Comparison of ENCODE assay signal across 8 mouse cellular contexts in genomic region chr12:8920996-8921393, GRCm38 (mm10). TPM values are rescaled to one million over a fixed set of nuclear protein-coding genes. Genes with fewer than 3 reads are reported as not detected.
DNase-seq lines count a peak whose midpoint lies in the region; ATAC-seq and TF ChIP-seq lines count a peak whose summit lies in the region.

No protein-coding gene starts in this region.

- no peaks in the 10 kb centered on the region for H3K9me3 ChIP-seq in hindbrain, embryonic 14.5 days (ENCODE audit: control insufficient read depth, low read length)
- H3K9me3 ChIP-seq in midbrain, embryonic 15.5 days = no peaks in the 10 kb centered on the region

- peak overlapping the region; percentile 94 for H3K27ac ChIP-seq in kidney, adult 2 months (ENCODE audit: insufficient read depth, low read depth, low read length)
- peak overlapping the region; percentile 90 for H3K27ac ChIP-seq in hindbrain, embryonic 14.5 days
- peak overlapping the region; percentile 90 for H3K27ac ChIP-seq in midbrain, embryonic 15.5 days

- H3K9ac ChIP-seq in hindbrain, embryonic 14.5 days = peak overlapping the region; percentile 75
- peak overlapping the region; percentile 59 for H3K9ac ChIP-seq in midbrain, embryonic 15.5 days

- WGBS in kidney, adult 2 months = 28% methylated on average over 1 of the region's 1 CpGs
- WGBS in hindbrain, embryonic 14.5 days = 36% methylated on average over 1 of the region's 1 CpGs
- 26% methylated on average over 1 of the region's 1 CpGs for WGBS in midbrain, embryonic 15.5 days

- no peak for DNase-seq in kidney, adult 2 months
- DNase-seq in kidney, postnatal 4 days = no peak
- peak; percentile 80 for DNase-seq in NIH3T3 (ENCODE audit: low read depth)
- no peak for DNase-seq in hindbrain, embryonic 14.5 days (ENCODE audit: low spot score)
- no peak for DNase-seq in ovary, postnatal 10 days (ENCODE audit: low spot score)
- no peak for DNase-seq in layer of hippocampus, postnatal 14 days (ENCODE audit: low spot score in 2 of 2)

- no peak for ATAC-seq in hindbrain, embryonic 14.5 days (ENCODE audit: low FRiP score)
- no peak for ATAC-seq in midbrain, embryonic 15.5 days (replicated peaks)
- no peak for ATAC-seq in monocyte, adult 5-6 weeks (replicated peaks; ENCODE audit: insufficient number of reproducible peaks, low FRiP score, low TSS enrichment, poor library complexity, severe bottlenecking)

- no peak overlapping the region; the same call in 1 of the 2 replicates for H3K4me3 ChIP-seq in kidney, adult 2 months (ENCODE audit: insufficient read depth, low read depth, low read length)
- H3K4me3 ChIP-seq in hindbrain, embryonic 14.5 days (replicated peaks; ENCODE audit: low read length) = peak overlapping the region; percentile 57
- H3K4me3 ChIP-seq in midbrain, embryonic 15.5 days = peak overlapping the region; percentile 63

- no peak for TF ChIP-seq POLR2A in kidney, adult 2 months (IDR thresholded peaks at IDR 0.05; ENCODE audit: low read depth, low read length)

- peak overlapping the region; percentile 63 for H3K4me2 ChIP-seq in hindbrain, embryonic 14.5 days (replicated peaks)
- H3K4me2 ChIP-seq in midbrain, embryonic 15.5 days = peak overlapping the region; percentile 69

- no peaks in the 10 kb centered on the region for H3K27me3 ChIP-seq in kidney, adult 2 months (replicated peaks; ENCODE audit: control insufficient read depth, insufficient read depth, low read length)
- H3K27me3 ChIP-seq in hindbrain, embryonic 14.5 days (ENCODE audit: control insufficient read depth, insufficient read depth, low read length) = no peaks in the 10 kb centered on the region
- no peaks in the 10 kb centered on the region for H3K27me3 ChIP-seq in midbrain, embryonic 15.5 days (replicated peaks)

- no peak for TF ChIP-seq CTCF in kidney, adult 2 months (conservative IDR thresholded peaks at IDR 0.05; ENCODE audit: insufficient read depth, insufficient read length, low read depth, low read length)

- H3K36me3 ChIP-seq in kidney, adult 2 months (ENCODE audit: control insufficient read depth, insufficient read depth, low read length) = peaks cover 2% of the 10 kb centered on the region
- peaks cover 6% of the 10 kb centered on the region; the same call in 1 of the 2 replicates for H3K36me3 ChIP-seq in hindbrain, embryonic 14.5 days (replicated peaks; ENCODE audit: control insufficient read depth, insufficient read depth)
- H3K36me3 ChIP-seq in midbrain, embryonic 15.5 days (replicated peaks) = no peaks in the 10 kb centered on the region

- H3K4me1 ChIP-seq in kidney, adult 2 months (ENCODE audit: control insufficient read depth, insufficient read depth, low read length) = peaks cover 12% of the 10 kb centered on the region; the same call in 1 of the 2 replicates
- peaks cover 36% of the 10 kb centered on the region for H3K4me1 ChIP-seq in hindbrain, embryonic 14.5 days (replicated peaks; ENCODE audit: control insufficient read depth, insufficient read depth, low read length)
- H3K4me1 ChIP-seq in midbrain, embryonic 15.5 days = peaks cover 28% of the 10 kb centered on the region

RNA-seq across cellular contexts. Expression of gene Laptm4a, which starts 0.5 kb away (rescaled TPM):
- polyA plus RNA-seq in kidney, adult 2 months (2012; rRNA removed) = 256 and 291 TPM in 2 replicates
- 173 and 189 TPM in 2 replicates for polyA plus RNA-seq in hindbrain, embryonic 14.5 days (2014; fragmentation: Nextera tagmentation; extraction: Ambion mirVana)
- polyA plus RNA-seq in midbrain, embryonic 15.5 days (2015; fragmentation: Nextera tagmentation; extraction: Ambion mirVana) = 171 and 181 TPM in 2 replicates
- total RNA-seq in monocyte, adult 5-6 weeks (2017) = 314 to 883 TPM (median 672 TPM) in 3 replicates
- total RNA-seq in layer of hippocampus, postnatal 14 days (2021) = 100 to 1,000 TPM; 227 to 239 TPM

RNA-seq across cellular contexts. Expression of gene Matn3, which starts 26.7 kb away (rescaled TPM):
- not detected in 2 replicates for polyA plus RNA-seq in kidney, adult 2 months (2012; rRNA removed)
- polyA plus RNA-seq in hindbrain, embryonic 14.5 days (2014; fragmentation: Nextera tagmentation; extraction: Ambion mirVana) = 0.15 and 0.17 TPM in 2 replicates
- polyA plus RNA-seq in midbrain, embryonic 15.5 days (2015; fragmentation: Nextera tagmentation; extraction: Ambion mirVana) = 0.19 TPM in 1 of 2 replicates, not detected in the other
- total RNA-seq in monocyte, adult 5-6 weeks (2017) = not detected in 3 replicates
- not detected for total RNA-seq in layer of hippocampus, postnatal 14 days (2021)

RNA-seq across cellular contexts. Expression of gene Wdr35, which starts 52.7 kb away (rescaled TPM):
- polyA plus RNA-seq in kidney, adult 2 months (2012; rRNA removed) = 5.3 and 6.0 TPM in 2 replicates
- 22.4 and 26.1 TPM in 2 replicates for polyA plus RNA-seq in hindbrain, embryonic 14.5 days (2014; fragmentation: Nextera tagmentation; extraction: Ambion mirVana)
- 23.1 and 24.0 TPM in 2 replicates for polyA plus RNA-seq in midbrain, embryonic 15.5 days (2015; fragmentation: Nextera tagmentation; extraction: Ambion mirVana)
- total RNA-seq in monocyte, adult 5-6 weeks (2017) = 0.67 to 1.3 TPM (median 1.2 TPM) in 3 replicates
- total RNA-seq in layer of hippocampus, postnatal 14 days (2021) = 10 to 100 TPM; 34.7 to 36.0 TPM
